Mouse (Mus musculus): ENCODE data around the gene Oas1d.

DNA sequence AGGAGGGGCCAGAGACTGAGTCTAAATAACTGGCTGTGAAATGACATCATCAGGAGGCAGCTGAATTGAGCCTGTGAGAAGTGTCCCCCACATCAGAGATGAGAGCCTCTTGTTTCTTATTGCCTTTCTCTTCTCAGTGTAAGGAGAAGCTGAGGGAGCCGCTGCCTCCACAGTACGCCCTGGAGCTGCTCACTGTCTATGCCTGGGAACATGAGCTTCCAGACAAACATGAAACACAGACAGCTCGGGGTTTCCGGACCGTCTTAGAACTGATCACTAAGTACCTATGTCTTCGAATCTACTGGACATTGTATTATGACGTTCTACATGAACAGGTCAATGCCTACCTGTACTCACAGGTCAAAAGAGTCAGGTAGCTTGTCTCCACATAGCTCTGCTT, 43.6 kb upstream of the Oas1d start:
- no peak for TF ChIP-seq POLR2A (IDR thresholded peaks at IDR 0.05; ENCODE audit: insufficient read depth, low read depth, low read length)
- no peak for TF ChIP-seq CTCF (IDR thresholded peaks at IDR 0.05)
